Mouse (Mus musculus): Measurements from ENCODE around the gene Atp2a2. TPM values are rescaled to one million over a fixed set of nuclear protein-coding genes. Genes with fewer than 3 reads are reported as not detected.

Atp2a2 gene
- total RNA-seq, 1 experiment, result 372 TPM

GRCm38 (mm10) chr5:122409692-122410645, 92.1 kb downstream of the Atp2a2 start:
- H3K4me1 ChIP-seq (ENCODE audit: control insufficient read depth in 2 of 2, insufficient read depth in 2 of 2, low read length in 2 of 2, poor library complexity in 1 of 2), result peaks cover 0 to 6% of the 10 kb centered on the region in 2 experiments; a peak in 1 of 4 replicates
- in situ Hi-C loops (cut with MboI; ENCODE audit: low sequenced_read_pairs in 2 of 2, unreplicated experiment in 2 of 2), result loop anchor here in 1 of 2 experiments (10.0 kb wide), 1 partner anchor 225 kb away; no protein-coding TSS in a partner anchor
- peak overlapping the region in 1 of 2 experiments; percentile 65; a peak in 2 of 4 replicates for H3K4me3 ChIP-seq (ENCODE audit: insufficient read depth in 1 of 2, low read depth in 1 of 2, low read length in 2 of 2, poor library complexity in 1 of 2, severe bottlenecking in 1 of 2)
- peaks cover 8% of the 10 kb centered on the region for H3K36me3 ChIP-seq (ENCODE audit: control insufficient read depth, insufficient read depth, low read length, poor library complexity, severe bottlenecking)
- no peak overlapping the region for H3K9ac ChIP-seq (ENCODE audit: insufficient read depth, low read depth, low read length, poor library complexity, severe bottlenecking)
- peak; percentile 40 for DNase-seq (ENCODE audit: low read depth, low spot score)
- H3K9me3 ChIP-seq (ENCODE audit: control insufficient read depth, insufficient read depth, low read depth, low read length), result no peaks in the 10 kb centered on the region
- no peak overlapping the region for H3K27ac ChIP-seq (ENCODE audit: insufficient read depth, low read depth, low read length, poor library complexity, severe bottlenecking)
- TF ChIP-seq CHD2 (IDR thresholded peaks at IDR 0.05; ENCODE audit: low read depth, low read length) (no peak), ZC3H11A (IDR thresholded peaks at IDR 0.05; ENCODE audit: borderline replicate concordance, low read depth, low read length) (peak; percentile 46; the same call in 1 of the 2 replicates)

- in situ Hi-C loops (cut with MboI; ENCODE audit: low sequenced_read_pairs in 2 of 2, unreplicated experiment in 2 of 2), result loop anchor here in 1 of 2 experiments (10.0 kb wide), 1 partner anchor 229 kb away; no protein-coding TSS in a partner anchor
- no peak for DNase-seq (ENCODE audit: low read depth, low spot score)
- TF ChIP-seq MAFK (IDR thresholded peaks at IDR 0.05; ENCODE audit: insufficient read depth, low read depth, low read length) (no peak), ZNF384 (IDR thresholded peaks at IDR 0.05; ENCODE audit: low read depth, low read length) (no peak), ZC3H11A (IDR thresholded peaks at IDR 0.05; ENCODE audit: borderline replicate concordance, low read depth, low read length) (no peak), CHD2 (IDR thresholded peaks at IDR 0.05; ENCODE audit: low read depth, low read length) (no peak), HCFC1 (IDR thresholded peaks at IDR 0.05; ENCODE audit: borderline replicate concordance, insufficient read depth, low read length) (no peak)
- Histone ChIP-seq H3K4me3 (ENCODE audit: insufficient read depth in 1 of 2, low read depth in 1 of 2, low read length in 2 of 2, poor library complexity in 1 of 2, severe bottlenecking in 1 of 2) (no peak overlapping the region), H3K27ac (ENCODE audit: insufficient read depth, low read depth, low read length, poor library complexity, severe bottlenecking) (no peak overlapping the region), H3K4me1 (ENCODE audit: control insufficient read depth in 2 of 2, insufficient read depth in 2 of 2, low read length in 2 of 2, poor library complexity in 1 of 2) (peaks cover 0 to 4% of the 10 kb centered on the region in 2 experiments; a peak in 1 of 4 replicates), H3K9ac (ENCODE audit: insufficient read depth, low read depth, low read length, poor library complexity, severe bottlenecking) (no peak overlapping the region), H3K36me3 (ENCODE audit: control insufficient read depth, insufficient read depth, low read length, poor library complexity, severe bottlenecking) (peaks cover 32% of the 10 kb centered on the region), H3K9me3 (ENCODE audit: control insufficient read depth, insufficient read depth, low read depth, low read length) (no peaks in the 10 kb centered on the region)
Measured at GRCm38 (mm10) chr5:122405537-122405936, 96.5 kb downstream of the Atp2a2 start.

Other genes starting within 250 kb of the Atp2a2 start
- 15.4 and 23.7 TPM in 2 replicates for gene Tctn1, start 237.8 kb downstream of the Atp2a2 start, total RNA-seq (2012; rRNA removed)
- gene Pptc7, start 217.9 kb downstream of the Atp2a2 start, total RNA-seq (2012; rRNA removed), result 21.1 and 21.2 TPM in 2 replicates
- 20.5 and 23.9 TPM in 2 replicates for gene Rad9b, start 148.0 kb downstream of the Atp2a2 start, total RNA-seq (2012; rRNA removed)
- 101 and 135 TPM in 2 replicates for gene Vps29, start 147.9 kb downstream of the Atp2a2 start, total RNA-seq (2012; rRNA removed)
- gene Gpn3, start 130.3 kb downstream of the Atp2a2 start, total RNA-seq (2012; rRNA removed), result 101 and 105 TPM in 2 replicates
- gene Fam216a, start 129.9 kb downstream of the Atp2a2 start, total RNA-seq (2012; rRNA removed), result 20.0 and 32.7 TPM in 2 replicates
- 135 and 165 TPM in 2 replicates for gene Arpc3, start 110.3 kb downstream of the Atp2a2 start, total RNA-seq (2012; rRNA removed)
- 51.8 and 63.2 TPM in 2 replicates for gene Anapc7, start 80.5 kb downstream of the Atp2a2 start, total RNA-seq (2012; rRNA removed)
- 6.4 and 7.4 TPM in 2 replicates for gene Ift81, start 112.3 kb upstream of the Atp2a2 start, total RNA-seq (2012; rRNA removed)
- gene P2rx7, start 141.7 kb upstream of the Atp2a2 start, total RNA-seq (2012; rRNA removed), result 10.5 and 13.5 TPM in 2 replicates
- gene P2rx4, start 205.3 kb upstream of the Atp2a2 start, total RNA-seq (2012; rRNA removed), result 7.5 and 12.6 TPM in 2 replicates

Measured in ES-E14 (cell line).